Mouse (Mus musculus): ENCODE data around the gene Hp1bp3. TPM values are rescaled to one million over a fixed set of nuclear protein-coding genes. Genes with fewer than 3 reads are reported as not detected.

Hp1bp3 gene
- polyA plus RNA-seq, 1 experiment from 2014 or later: 257 TPM

DNA sequence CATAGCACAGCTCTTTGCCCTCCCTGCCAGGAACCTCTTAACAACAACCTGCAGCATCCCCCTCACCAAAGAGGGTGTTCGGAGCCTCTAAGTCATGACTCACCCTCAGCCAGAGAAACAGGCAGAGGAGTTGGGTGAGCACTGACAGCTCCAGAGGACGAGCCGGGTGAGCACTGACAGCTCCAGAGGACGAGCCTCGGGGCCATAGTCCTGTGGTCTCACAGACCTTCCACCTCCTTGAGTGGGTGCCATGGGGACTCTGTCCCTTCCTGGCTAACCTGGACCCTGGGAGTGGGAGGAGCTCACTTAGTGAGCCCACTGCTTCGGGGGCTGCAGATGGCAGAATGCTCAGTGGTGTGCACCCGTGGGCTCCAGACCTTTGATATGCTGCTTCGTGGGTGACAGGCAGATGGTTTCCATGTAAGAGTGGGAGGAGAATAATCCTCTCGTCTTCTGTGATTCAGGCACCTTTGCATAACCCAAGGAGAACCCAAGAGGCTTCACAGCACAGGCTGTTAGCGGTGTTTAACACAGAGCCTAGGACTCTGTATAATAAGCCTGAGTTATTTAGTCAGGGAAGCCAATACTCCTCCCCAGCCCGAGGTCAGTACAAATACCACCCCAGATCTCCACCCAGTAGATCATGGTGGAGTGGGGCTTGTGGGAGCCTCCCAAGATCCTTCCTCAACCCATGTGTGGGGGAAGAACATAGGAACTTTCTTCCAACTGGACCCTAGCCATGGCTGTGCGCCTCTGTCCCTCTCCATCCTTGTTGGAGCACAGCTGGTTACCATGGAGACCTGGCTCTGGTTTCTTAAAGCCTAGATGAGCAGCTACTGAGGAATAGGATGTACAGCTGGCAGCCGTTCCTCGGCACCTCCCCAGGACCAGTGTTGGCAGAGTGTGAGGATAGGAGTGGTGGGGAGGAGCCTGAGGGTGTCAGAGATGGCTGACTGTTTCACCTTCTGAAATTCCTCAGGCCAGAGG lies 56.2 kb downstream of the Hp1bp3 start:
- 63% methylated on average over 14 of the region's 14 CpGs for WGBS
- Histone ChIP-seq H3K4me3 (replicated peaks; ENCODE audit: low read depth, low read length) (no peak overlapping the region), H3K27ac (replicated peaks; ENCODE audit: low read depth, low read length) (no peak overlapping the region), H3K4me2 (ENCODE audit: low read length) (no peak overlapping the region), H3K9me3 (ENCODE audit: control insufficient read depth, low read length) (no peaks in the 10 kb centered on the region), H3K4me1 (ENCODE audit: control insufficient read depth, insufficient read depth, low read length) (no peaks in the 10 kb centered on the region), H3K36me3 (ENCODE audit: control insufficient read depth, insufficient read depth, low read length) (no peaks in the 10 kb centered on the region), H3K9ac (replicated peaks; ENCODE audit: low read length) (no peak overlapping the region; the same call in 1 of the 2 replicates), H3K27me3 (ENCODE audit: control insufficient read depth, insufficient read depth, low read length) (no peaks in the 10 kb centered on the region)
- peak; percentile 62 for DNase-seq
- no peak for ATAC-seq (ENCODE audit: low FRiP score, low TSS enrichment)

DNA sequence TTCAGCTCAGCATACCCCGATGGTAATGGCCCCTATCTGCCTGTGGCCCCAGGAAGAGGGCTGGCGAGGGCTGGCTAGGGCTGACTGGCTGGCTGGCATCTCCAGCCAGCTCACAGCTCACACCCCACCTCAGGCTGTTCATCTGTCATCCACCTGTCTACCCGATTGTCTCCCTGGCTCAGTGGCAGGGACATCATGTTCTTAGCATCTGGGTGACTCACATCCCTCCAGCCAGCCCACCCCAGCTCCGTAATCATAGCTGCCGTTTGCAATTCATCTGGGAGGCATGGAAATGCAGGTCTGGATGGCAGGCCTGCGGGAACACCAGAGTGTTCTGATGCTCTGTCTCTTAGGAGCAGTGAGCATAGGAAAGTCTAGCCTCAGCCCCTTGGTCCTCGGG lies 62.2 kb downstream of the Hp1bp3 start:
- no peaks in the 10 kb centered on the region for H3K36me3 ChIP-seq (ENCODE audit: control insufficient read depth, insufficient read depth, low read length)
- DNase-seq (no peak), ATAC-seq (ENCODE audit: low FRiP score, low TSS enrichment) (no peak)
- no peaks in the 10 kb centered on the region for H3K27me3 ChIP-seq (ENCODE audit: control insufficient read depth, insufficient read depth, low read length)
- H3K9me3 ChIP-seq (ENCODE audit: control insufficient read depth, low read length): no peaks in the 10 kb centered on the region
- no peak overlapping the region for H3K4me2 ChIP-seq (ENCODE audit: low read length)
- H3K27ac ChIP-seq (replicated peaks; ENCODE audit: low read depth, low read length): no peak overlapping the region
- no peak overlapping the region for H3K4me3 ChIP-seq (replicated peaks; ENCODE audit: low read depth, low read length)
- no peak overlapping the region for H3K9ac ChIP-seq (replicated peaks; ENCODE audit: low read length)
- 79% methylated on average over 7 of the region's 7 CpGs for WGBS
- no peaks in the 10 kb centered on the region for H3K4me1 ChIP-seq (ENCODE audit: control insufficient read depth, insufficient read depth, low read length)

DNA sequence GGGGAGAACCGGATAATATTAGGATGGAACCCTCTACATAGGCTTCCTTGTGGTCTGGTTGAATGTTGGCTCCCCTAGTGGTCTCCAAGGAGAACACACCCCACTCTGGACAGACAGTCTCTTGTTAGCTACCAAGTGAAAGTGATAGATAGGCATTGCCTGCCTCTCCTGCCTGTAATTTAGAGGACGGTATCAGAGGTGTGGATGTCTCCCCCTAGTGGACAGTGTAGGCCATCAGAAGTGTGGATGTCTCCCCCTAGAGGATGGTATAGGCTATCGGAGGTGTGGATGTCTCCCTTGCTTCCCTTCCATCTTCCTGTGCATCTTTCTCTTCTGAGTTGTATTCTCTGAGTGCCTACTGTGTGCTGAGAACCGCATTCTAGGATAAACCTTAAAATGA lies 66.7 kb downstream of the Hp1bp3 start:
- Histone ChIP-seq H3K36me3 (ENCODE audit: control insufficient read depth, insufficient read depth, low read length) (no peaks in the 10 kb centered on the region), H3K4me3 (replicated peaks; ENCODE audit: low read depth, low read length) (no peak overlapping the region), H3K27me3 (ENCODE audit: control insufficient read depth, insufficient read depth, low read length) (no peaks in the 10 kb centered on the region), H3K4me1 (ENCODE audit: control insufficient read depth, insufficient read depth, low read length) (no peaks in the 10 kb centered on the region), H3K9ac (replicated peaks; ENCODE audit: low read length) (no peak overlapping the region), H3K4me2 (ENCODE audit: low read length) (no peak overlapping the region), H3K9me3 (ENCODE audit: control insufficient read depth, low read length) (no peaks in the 10 kb centered on the region), H3K27ac (replicated peaks; ENCODE audit: low read depth, low read length) (no peak overlapping the region)
- WGBS: 29% methylated on average over 4 of the region's 4 CpGs
- DNase-seq: peak; percentile 83
- ATAC-seq (ENCODE audit: low FRiP score, low TSS enrichment): no peak; the same call in 1 of the 2 replicates

DNA sequence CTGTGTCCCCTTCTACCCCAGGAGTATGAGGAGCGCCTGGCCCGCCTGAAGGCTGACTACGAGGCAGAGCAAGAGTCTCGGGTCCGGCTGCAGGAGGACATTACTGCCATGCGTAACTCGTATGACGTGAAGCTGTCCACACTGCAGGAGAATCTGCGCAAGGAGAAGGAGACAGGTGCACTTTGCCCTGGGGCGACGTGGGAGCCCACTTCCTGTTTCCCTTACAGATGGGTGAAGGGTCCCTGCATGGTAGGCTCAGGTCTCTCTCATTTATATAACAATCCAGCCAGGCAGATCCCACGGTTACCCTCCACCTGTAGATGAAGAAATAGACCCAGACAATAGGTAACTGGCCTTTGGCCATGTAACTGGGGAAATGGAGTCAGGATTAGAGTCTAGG lies 70.3 kb downstream of the Hp1bp3 start:
- DNase-seq (no peak), ATAC-seq (ENCODE audit: low FRiP score, low TSS enrichment) (no peak)
- Histone ChIP-seq H3K4me2 (ENCODE audit: low read length) (no peak overlapping the region), H3K4me1 (ENCODE audit: control insufficient read depth, insufficient read depth, low read length) (no peaks in the 10 kb centered on the region), H3K4me3 (replicated peaks; ENCODE audit: low read depth, low read length) (no peak overlapping the region), H3K27ac (replicated peaks; ENCODE audit: low read depth, low read length) (no peak overlapping the region), H3K9me3 (ENCODE audit: control insufficient read depth, low read length) (no peaks in the 10 kb centered on the region), H3K36me3 (ENCODE audit: control insufficient read depth, insufficient read depth, low read length) (no peaks in the 10 kb centered on the region), H3K27me3 (ENCODE audit: control insufficient read depth, insufficient read depth, low read length) (no peaks in the 10 kb centered on the region), H3K9ac (replicated peaks; ENCODE audit: low read length) (no peak overlapping the region)
- 93% methylated on average over 12 of the region's 12 CpGs for WGBS

DNA sequence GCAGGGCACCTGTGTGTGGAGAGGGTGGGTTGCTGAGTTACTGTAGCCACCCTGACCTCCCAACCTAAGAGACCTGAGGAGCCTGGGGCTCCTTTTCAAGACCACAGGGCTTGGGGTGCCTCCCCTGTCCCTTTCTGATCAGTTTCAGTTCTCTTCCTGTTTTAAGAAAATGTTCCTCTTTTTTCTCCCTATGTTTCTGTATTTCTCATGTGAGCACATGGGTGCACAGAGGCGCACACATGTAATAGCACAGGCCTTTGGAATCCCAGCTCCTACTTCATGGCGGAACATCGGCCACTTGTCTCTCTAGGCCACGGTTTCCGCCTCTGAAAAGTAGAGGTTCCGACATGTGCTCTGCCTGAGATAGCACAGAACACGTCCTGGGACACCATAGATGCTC lies 72.6 kb downstream of the Hp1bp3 start:
- Histone ChIP-seq H3K4me2 (ENCODE audit: low read length) (no peak overlapping the region), H3K27ac (replicated peaks; ENCODE audit: low read depth, low read length) (no peak overlapping the region), H3K36me3 (ENCODE audit: control insufficient read depth, insufficient read depth, low read length) (no peaks in the 10 kb centered on the region), H3K9ac (replicated peaks; ENCODE audit: low read length) (no peak overlapping the region), H3K4me3 (replicated peaks; ENCODE audit: low read depth, low read length) (no peak overlapping the region), H3K4me1 (ENCODE audit: control insufficient read depth, insufficient read depth, low read length) (no peaks in the 10 kb centered on the region), H3K9me3 (ENCODE audit: control insufficient read depth, low read length) (no peaks in the 10 kb centered on the region), H3K27me3 (ENCODE audit: control insufficient read depth, insufficient read depth, low read length) (no peaks in the 10 kb centered on the region)
- 87% methylated on average over 7 of the region's 7 CpGs for WGBS
- ATAC-seq (ENCODE audit: low FRiP score, low TSS enrichment) (no peak), DNase-seq (no peak)

DNA sequence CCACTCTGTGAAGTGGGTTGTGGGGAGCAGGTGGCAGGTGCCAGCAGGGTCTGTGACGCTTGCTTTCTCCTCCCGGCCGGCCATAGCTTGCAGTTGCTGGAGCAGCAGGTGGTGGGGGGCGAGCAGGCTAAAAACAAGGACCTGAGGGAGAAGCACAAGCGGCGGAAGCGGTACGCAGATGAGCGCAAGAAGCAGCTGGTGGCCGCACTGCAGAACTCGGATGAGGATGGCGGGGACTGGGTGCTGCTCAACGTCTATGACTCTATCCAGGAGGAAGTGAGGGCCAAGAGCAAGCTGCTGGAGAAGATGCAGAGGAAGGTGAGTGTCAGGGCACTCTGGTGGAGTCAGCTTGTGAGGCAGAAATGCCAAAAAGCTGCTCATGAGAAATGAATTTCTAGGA lies 75.9 kb downstream of the Hp1bp3 start:
- Histone ChIP-seq H3K9ac (replicated peaks; ENCODE audit: low read length) (no peak overlapping the region), H3K27ac (replicated peaks; ENCODE audit: low read depth, low read length) (no peak overlapping the region)

DNA sequence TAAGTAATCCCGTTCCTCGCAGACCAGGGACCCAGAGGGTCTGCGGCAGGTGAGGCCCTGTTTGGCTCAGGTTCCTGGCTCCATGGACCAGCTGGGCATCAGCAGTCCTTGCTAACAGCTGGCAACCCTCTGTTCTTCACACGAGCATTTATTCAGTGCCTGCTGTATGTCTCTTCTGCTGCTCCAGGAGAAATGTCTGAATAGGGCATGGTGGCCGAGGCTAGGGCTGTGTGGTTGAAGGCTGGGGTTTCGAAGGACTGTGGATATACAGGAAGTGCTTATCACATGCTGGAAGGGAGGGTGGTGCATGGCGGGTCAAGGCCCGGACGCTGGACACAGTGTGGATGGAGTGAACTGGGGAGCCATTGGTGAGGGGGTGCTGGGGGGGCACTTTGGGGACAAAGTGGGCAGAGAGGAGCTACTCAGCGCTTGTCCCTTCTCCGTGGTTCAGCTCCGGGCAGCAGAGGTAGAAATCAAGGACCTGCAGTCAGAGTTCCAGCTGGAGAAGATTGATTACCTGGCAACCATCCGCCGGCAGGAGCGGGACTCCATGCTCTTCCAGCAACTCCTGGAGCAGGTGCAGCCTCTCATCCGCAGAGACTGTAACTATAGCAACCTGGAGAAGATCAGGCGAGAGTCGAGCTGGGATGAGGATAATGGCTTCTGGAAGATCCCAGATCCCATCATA lies 77.3 kb downstream of the Hp1bp3 start:
- H3K9ac ChIP-seq (replicated peaks; ENCODE audit: low read length): no peak overlapping the region
- no peak overlapping the region for H3K4me2 ChIP-seq (ENCODE audit: low read length)
- peak overlapping the region; percentile 84 for H3K27ac ChIP-seq (replicated peaks; ENCODE audit: low read depth, low read length)
- ATAC-seq (ENCODE audit: low FRiP score, low TSS enrichment): peak; percentile 53
- no peaks in the 10 kb centered on the region for H3K9me3 ChIP-seq (ENCODE audit: control insufficient read depth, low read length)
- no peaks in the 10 kb centered on the region for H3K27me3 ChIP-seq (ENCODE audit: control insufficient read depth, insufficient read depth, low read length)
- peak; percentile 68 for DNase-seq
- H3K4me1 ChIP-seq (ENCODE audit: control insufficient read depth, insufficient read depth, low read length): no peaks in the 10 kb centered on the region
- no peak overlapping the region for H3K4me3 ChIP-seq (replicated peaks; ENCODE audit: low read depth, low read length)
- H3K36me3 ChIP-seq (ENCODE audit: control insufficient read depth, insufficient read depth, low read length): no peaks in the 10 kb centered on the region
- WGBS: 60% methylated on average over 18 of the region's 18 CpGs

More for the DNA sequence above, 75.9 kb downstream of the Hp1bp3 start:
- no peak overlapping the region for H3K4me3 ChIP-seq (replicated peaks; ENCODE audit: low read depth, low read length)
- no peaks in the 10 kb centered on the region for H3K9me3 ChIP-seq (ENCODE audit: control insufficient read depth, low read length)
- no peak for ATAC-seq (ENCODE audit: low FRiP score, low TSS enrichment)
- no peaks in the 10 kb centered on the region for H3K27me3 ChIP-seq (ENCODE audit: control insufficient read depth, insufficient read depth, low read length)
- DNase-seq: no peak
- no peaks in the 10 kb centered on the region for H3K4me1 ChIP-seq (ENCODE audit: control insufficient read depth, insufficient read depth, low read length)
- H3K36me3 ChIP-seq (ENCODE audit: control insufficient read depth, insufficient read depth, low read length): no peaks in the 10 kb centered on the region
- H3K4me2 ChIP-seq (ENCODE audit: low read length): no peak overlapping the region
- WGBS: 89% methylated on average over 13 of the region's 13 CpGs

DNA sequence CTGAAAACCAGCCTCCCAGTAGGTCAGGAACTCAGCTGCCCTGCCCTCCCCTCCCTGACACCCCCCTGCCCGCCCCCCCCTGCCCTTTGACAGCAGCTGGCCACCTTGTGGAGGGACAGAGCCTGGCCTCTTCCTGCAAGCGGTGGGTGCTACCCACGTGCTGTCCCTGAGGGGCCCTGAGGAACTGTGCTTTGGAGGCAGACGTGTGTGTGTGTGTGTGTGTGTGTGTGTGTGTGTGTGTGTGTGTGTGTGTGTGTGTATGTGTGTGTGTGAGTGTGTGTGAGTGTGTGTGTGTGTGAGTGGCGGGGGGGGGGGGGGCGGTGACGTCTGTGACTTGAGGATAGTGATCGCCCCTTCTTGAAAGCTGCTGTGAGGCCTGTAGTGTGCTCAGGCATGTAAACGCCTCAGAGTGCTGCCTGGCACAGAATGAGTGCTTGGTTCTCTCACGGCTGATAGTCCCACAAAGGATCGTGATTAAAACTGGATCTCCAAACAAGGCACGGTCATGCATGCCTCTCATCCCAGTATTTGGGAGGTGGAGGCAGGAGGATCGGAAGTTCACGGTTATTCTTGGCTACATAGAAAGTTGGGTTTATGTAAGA lies 78.0 kb downstream of the Hp1bp3 start:
- DNase-seq (no peak), ATAC-seq (ENCODE audit: low FRiP score, low TSS enrichment) (no peak)
- WGBS: 71% methylated on average over 13 of the region's 14 CpGs
- Histone ChIP-seq H3K9ac (replicated peaks; ENCODE audit: low read length) (no peak overlapping the region), H3K4me2 (ENCODE audit: low read length) (no peak overlapping the region), H3K27ac (replicated peaks; ENCODE audit: low read depth, low read length) (peak overlapping the region; percentile 84), H3K9me3 (ENCODE audit: control insufficient read depth, low read length) (no peaks in the 10 kb centered on the region), H3K36me3 (ENCODE audit: control insufficient read depth, insufficient read depth, low read length) (no peaks in the 10 kb centered on the region), H3K27me3 (ENCODE audit: control insufficient read depth, insufficient read depth, low read length) (no peaks in the 10 kb centered on the region), H3K4me1 (ENCODE audit: control insufficient read depth, insufficient read depth, low read length) (no peaks in the 10 kb centered on the region), H3K4me3 (replicated peaks; ENCODE audit: low read depth, low read length) (no peak overlapping the region)
